Mouse (Mus musculus): Measurements from ENCODE around the gene Dhdds. TPM values are rescaled to one million over a fixed set of nuclear protein-coding genes. Genes with fewer than 3 reads are reported as not detected.
"Not testable (repeated sequence)": the region's sequence is repeated elsewhere in the genome, so short reads cannot be mapped to it uniquely, and the experiment has no call there.

Dhdds gene
- polyA plus RNA-seq, 1 experiment, result 47.0 TPM

- no peak for TF ChIP-seq CTCF (IDR thresholded peaks at IDR 0.05; ENCODE audit: borderline replicate concordance, extremely low read depth, insufficient read depth, insufficient read length)
- no peak for TF ChIP-seq POLR2A (IDR thresholded peaks at IDR 0.05; ENCODE audit: borderline replicate concordance, extremely low read depth, insufficient read depth, insufficient read length, poor library complexity, severe bottlenecking)
Observed at GRCm38 (mm10) chr4:134002246-134002645, 1.5 kb upstream of the Dhdds start.

GRCm38 (mm10) chr4:134001710-134002109 lies 992 bp upstream of the Dhdds start:
- TF ChIP-seq CTCF (IDR thresholded peaks at IDR 0.05; ENCODE audit: borderline replicate concordance, extremely low read depth, insufficient read depth, insufficient read length) (peak; percentile 8; the same call in 1 of the 2 replicates), POLR2A (IDR thresholded peaks at IDR 0.05; ENCODE audit: borderline replicate concordance, extremely low read depth, insufficient read depth, insufficient read length, poor library complexity, severe bottlenecking) (no peak)
- DNase-seq (ENCODE audit: low read depth), result no peak

More at GRCm38 (mm10) chr4:134002246-134002645, 1.5 kb upstream of the Dhdds start:
- DNase-seq (ENCODE audit: low read depth), result no peak

- DNase-seq (ENCODE audit: low read depth), result no peak
- TF ChIP-seq POLR2A (IDR thresholded peaks at IDR 0.05; ENCODE audit: borderline replicate concordance, extremely low read depth, insufficient read depth, insufficient read length, poor library complexity, severe bottlenecking) (no peak), CTCF (IDR thresholded peaks at IDR 0.05; ENCODE audit: borderline replicate concordance, extremely low read depth, insufficient read depth, insufficient read length) (no peak)
Observed at GRCm38 (mm10) chr4:133994697-133995096, 6.0 kb downstream of the Dhdds start.

- no peak for TF ChIP-seq POLR2A (IDR thresholded peaks at IDR 0.05; ENCODE audit: borderline replicate concordance, extremely low read depth, insufficient read depth, insufficient read length, poor library complexity, severe bottlenecking)
- TF ChIP-seq CTCF (IDR thresholded peaks at IDR 0.05; ENCODE audit: borderline replicate concordance, extremely low read depth, insufficient read depth, insufficient read length), result no peak
- DNase-seq (ENCODE audit: low read depth), result no peak
Observed at GRCm38 (mm10) chr4:133991087-133991660, 9.5 kb downstream of the Dhdds start.

GRCm38 (mm10) chr4:133990035-133990434 lies 10.7 kb downstream of the Dhdds start:
- TF ChIP-seq CTCF (IDR thresholded peaks at IDR 0.05; ENCODE audit: borderline replicate concordance, extremely low read depth, insufficient read depth, insufficient read length) (peak; percentile 33; the same call in 1 of the 2 replicates), POLR2A (IDR thresholded peaks at IDR 0.05; ENCODE audit: borderline replicate concordance, extremely low read depth, insufficient read depth, insufficient read length, poor library complexity, severe bottlenecking) (no peak)
- no peak for DNase-seq (ENCODE audit: low read depth)

GRCm38 (mm10) chr4:133988289-133988688 lies 12.4 kb downstream of the Dhdds start:
- DNase-seq (ENCODE audit: low read depth), result not testable (repeated sequence)

- no peak for DNase-seq (ENCODE audit: low read depth)
- TF ChIP-seq POLR2A (IDR thresholded peaks at IDR 0.05; ENCODE audit: borderline replicate concordance, extremely low read depth, insufficient read depth, insufficient read length, poor library complexity, severe bottlenecking) (no peak), CTCF (IDR thresholded peaks at IDR 0.05; ENCODE audit: borderline replicate concordance, extremely low read depth, insufficient read depth, insufficient read length) (no peak)
Observed at GRCm38 (mm10) chr4:133982936-133983335, 17.8 kb downstream of the Dhdds start.

- no peak for DNase-seq (ENCODE audit: low read depth)
Observed at GRCm38 (mm10) chr4:133980496-133980895, 20.2 kb downstream of the Dhdds start.

GRCm38 (mm10) chr4:133978021-133978711 lies 22.6 kb downstream of the Dhdds start:
- TF ChIP-seq POLR2A (IDR thresholded peaks at IDR 0.05; ENCODE audit: borderline replicate concordance, extremely low read depth, insufficient read depth, insufficient read length, poor library complexity, severe bottlenecking), result no peak
- no peak for TF ChIP-seq CTCF (IDR thresholded peaks at IDR 0.05; ENCODE audit: borderline replicate concordance, extremely low read depth, insufficient read depth, insufficient read length)
- DNase-seq (ENCODE audit: low read depth), result no peak

More at GRCm38 (mm10) chr4:133980496-133980895, 20.2 kb downstream of the Dhdds start:
- TF ChIP-seq CTCF (IDR thresholded peaks at IDR 0.05; ENCODE audit: borderline replicate concordance, extremely low read depth, insufficient read depth, insufficient read length) (no peak), POLR2A (IDR thresholded peaks at IDR 0.05; ENCODE audit: borderline replicate concordance, extremely low read depth, insufficient read depth, insufficient read length, poor library complexity, severe bottlenecking) (no peak)

GRCm38 (mm10) chr4:133971741-133972140 lies 29.0 kb downstream of the Dhdds start:
- TF ChIP-seq CTCF (IDR thresholded peaks at IDR 0.05; ENCODE audit: borderline replicate concordance, extremely low read depth, insufficient read depth, insufficient read length) (no peak), POLR2A (IDR thresholded peaks at IDR 0.05; ENCODE audit: borderline replicate concordance, extremely low read depth, insufficient read depth, insufficient read length, poor library complexity, severe bottlenecking) (no peak)
- peak; percentile 68 for DNase-seq (ENCODE audit: low read depth)

GRCm38 (mm10) chr4:133970876-133971275 lies 29.8 kb downstream of the Dhdds start:
- TF ChIP-seq CTCF (IDR thresholded peaks at IDR 0.05; ENCODE audit: borderline replicate concordance, extremely low read depth, insufficient read depth, insufficient read length) (no peak), POLR2A (IDR thresholded peaks at IDR 0.05; ENCODE audit: borderline replicate concordance, extremely low read depth, insufficient read depth, insufficient read length, poor library complexity, severe bottlenecking) (no peak)
- DNase-seq (ENCODE audit: low read depth), result peak; percentile 77

- peak; percentile 95 for DNase-seq (ENCODE audit: low read depth)
- peak; percentile 15; the same call in 1 of the 2 replicates for TF ChIP-seq CTCF (IDR thresholded peaks at IDR 0.05; ENCODE audit: borderline replicate concordance, extremely low read depth, insufficient read depth, insufficient read length)
- TF ChIP-seq POLR2A (IDR thresholded peaks at IDR 0.05; ENCODE audit: borderline replicate concordance, extremely low read depth, insufficient read depth, insufficient read length, poor library complexity, severe bottlenecking), result no peak
Observed at GRCm38 (mm10) chr4:133970196-133970595, 30.5 kb downstream of the Dhdds start.
